15 mouse cellular contexts compared by ENCODE assay signal in genomic region chr5:105498429-105499000, GRCm38 (mm10). TPM values are rescaled to one million over a fixed set of nuclear protein-coding genes. Genes with fewer than 3 reads are reported as not detected.
DNase-seq lines count a peak whose midpoint lies in the region; ATAC-seq and TF ChIP-seq lines count a peak whose summit lies in the region.
"Had no signal": no experiment of that assay in that cellular context is flagged by ENCODE, and none has a peak within 500 bp of the region (broad histone marks: within the 10 kb centered on the region; RNA-seq: fewer than 3 reads in every experiment).

No protein-coding gene starts in this region.

- peak overlapping the region; percentile 12; the same call in 1 of the 2 replicates for H3K27ac ChIP-seq in layer of hippocampus, adult 2 months
- peak overlapping the region; percentile 39; the same call in 1 of the 2 replicates for H3K27ac ChIP-seq in midbrain, embryonic 12.5 days (replicated peaks)

- H3K36me3 ChIP-seq in midbrain, embryonic 12.5 days, result no peaks in the 10 kb centered on the region
- H3K36me3 ChIP-seq: heart, embryonic 12.5 days had no signal

- DNase-seq in layer of hippocampus, adult 2 months (ENCODE audit: low spot score in 2 of 2), result no peak
- no peak for DNase-seq in layer of hippocampus, postnatal 14 days (ENCODE audit: low spot score in 2 of 2)
- peak; percentile 36 for DNase-seq in embryo, embryonic 11 days
- peak; percentile 56 for DNase-seq in thymus, postnatal 14 days
- no peak for DNase-seq in B cell, adult 2 months
- DNase-seq in ovary, adult 18-20 months (ENCODE audit: low spot score), result no peak
- DNase-seq in ovary, postnatal 14 days (ENCODE audit: low spot score), result no peak
- DNase-seq: adrenal gland, adult 8-10 months; cerebellum, postnatal 10 days; kidney, adult 2 months; layer of hippocampus, postnatal 36 days; lung, adult 2 months; spleen, adult 18-20 months had no signal

- no peak for TF ChIP-seq CTCF in layer of hippocampus, adult 2 months (conservative IDR thresholded peaks at IDR 0.05)

- no peak for ATAC-seq in midbrain, embryonic 12.5 days (ENCODE audit: low FRiP score, low read depth)

- 49% methylated on average over 4 of the region's 4 CpGs for WGBS in midbrain, embryonic 12.5 days

- H3K9ac ChIP-seq in midbrain, embryonic 12.5 days (replicated peaks), result no peak overlapping the region
- H3K9ac ChIP-seq: heart, embryonic 12.5 days had no signal

- peaks cover 29% of the 10 kb centered on the region; the same call in 1 of the 2 replicates for H3K27me3 ChIP-seq in midbrain, embryonic 12.5 days
- H3K27me3 ChIP-seq: heart, embryonic 12.5 days had no signal

- H3K4me2 ChIP-seq in midbrain, embryonic 12.5 days (replicated peaks), result no peak overlapping the region
- H3K4me2 ChIP-seq: heart, embryonic 12.5 days had no signal

- no peaks in the 10 kb centered on the region for H3K9me3 ChIP-seq in midbrain, embryonic 12.5 days

- H3K4me1 ChIP-seq in midbrain, embryonic 12.5 days, result peaks cover 50% of the 10 kb centered on the region

- no peak overlapping the region for H3K4me3 ChIP-seq in layer of hippocampus, adult 2 months
- no peak overlapping the region for H3K4me3 ChIP-seq in midbrain, embryonic 12.5 days
- H3K4me3 ChIP-seq: heart, embryonic 12.5 days had no signal

RNA-seq across cellular contexts. Expression of gene Lrrc8c, which starts 20.7 kb away (rescaled TPM):
- total RNA-seq in layer of hippocampus, adult 2 months (2021), result 10 to 100 TPM; 29.8 to 30.7 TPM
- total RNA-seq in layer of hippocampus, postnatal 14 days (2021), result 10 to 100 TPM; 29.0 to 32.0 TPM
- 9.4 and 11.0 TPM in 2 replicates for polyA plus RNA-seq in midbrain, embryonic 12.5 days (2016; fragmentation: Nextera tagmentation; extraction: Ambion mirVana)

Comparison
In these comparisons a context has a peak if more than half of its experiments do, and no peak if none do; other contexts are left out.
1. DNase-seq: peak in embryo, embryonic 11 days (single experiment) and thymus, postnatal 14 days (single experiment); none in layer of hippocampus, adult 2 months (0 of 2), layer of hippocampus, postnatal 14 days (0 of 2), B cell, adult 2 months (0 of 2), ovary, adult 18-20 months (single experiment) and ovary, postnatal 14 days (single experiment).